Mouse (Mus musculus) c-Kit-positive CD71-positive TER-119-positive erythroid progenitor cells, embryonic 14.5 days (primary cell): ENCODE measurements around the gene Cds1.

Experiments
- DNase-seq: peaks from one replicate; pipeline ENCODE4 v3.0.0-alpha.2; 2013; ENCODE audit warnings: low spot score

Gene Cds1

GRCm38 (mm10) chr5:101776528-101776927, 11.6 kb downstream of the Cds1 start:
- DNase-seq: no peak

GRCm38 (mm10) chr5:101779376-101779863, 14.5 kb downstream of the Cds1 start:
- no peak for DNase-seq

DNA sequence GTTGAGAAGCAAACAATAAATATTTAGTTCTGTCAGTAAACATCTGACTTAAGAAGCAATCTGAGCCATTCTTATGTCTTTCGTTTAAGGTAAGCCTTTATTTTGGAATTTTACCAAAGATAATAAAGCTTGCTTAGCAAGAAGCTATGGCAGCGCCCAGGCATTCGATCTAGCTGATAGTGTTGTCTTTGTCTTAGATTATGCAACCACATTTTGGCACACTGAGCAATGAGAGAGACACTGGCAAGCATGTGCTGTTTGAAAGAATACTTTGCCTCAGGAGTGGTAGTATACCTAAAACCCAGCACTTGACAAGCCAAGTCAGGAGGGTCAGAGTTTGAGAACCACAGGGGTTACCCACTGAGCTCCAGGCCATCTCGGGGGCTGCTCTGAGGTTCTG, 16.0 kb downstream of the Cds1 start:
- no peak for DNase-seq

- no peak for DNase-seq
These were observed 19.4 kb downstream of the Cds1 start for GRCm38 (mm10) chr5:101784328-101784727.

GRCm38 (mm10) chr5:101784787-101785186, 19.9 kb downstream of the Cds1 start:
- DNase-seq: no peak

GRCm38 (mm10) chr5:101785921-101786614, 21.1 kb downstream of the Cds1 start:
- no peak for DNase-seq

DNA sequence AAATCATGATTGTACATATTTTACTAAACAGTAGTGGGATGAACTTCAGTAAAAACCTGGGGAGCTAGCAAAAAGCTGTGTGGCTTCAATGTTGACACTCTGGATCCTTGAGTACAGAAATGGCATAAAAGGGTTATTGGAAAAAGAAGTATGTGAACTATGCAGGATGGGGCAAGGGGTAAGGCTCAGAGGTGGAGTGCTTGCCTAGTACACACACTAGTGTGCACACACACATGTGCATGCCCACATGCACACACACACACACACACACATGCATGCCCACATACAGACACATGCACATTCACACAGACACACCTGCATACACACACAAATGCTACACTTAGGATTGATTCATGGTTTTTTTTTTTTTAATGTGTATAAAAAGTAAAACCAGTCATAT, 24.8 kb downstream of the Cds1 start:
- no peak for DNase-seq

- DNase-seq: no peak
These were observed 25.6 kb downstream of the Cds1 start for GRCm38 (mm10) chr5:101790560-101790959.

DNA sequence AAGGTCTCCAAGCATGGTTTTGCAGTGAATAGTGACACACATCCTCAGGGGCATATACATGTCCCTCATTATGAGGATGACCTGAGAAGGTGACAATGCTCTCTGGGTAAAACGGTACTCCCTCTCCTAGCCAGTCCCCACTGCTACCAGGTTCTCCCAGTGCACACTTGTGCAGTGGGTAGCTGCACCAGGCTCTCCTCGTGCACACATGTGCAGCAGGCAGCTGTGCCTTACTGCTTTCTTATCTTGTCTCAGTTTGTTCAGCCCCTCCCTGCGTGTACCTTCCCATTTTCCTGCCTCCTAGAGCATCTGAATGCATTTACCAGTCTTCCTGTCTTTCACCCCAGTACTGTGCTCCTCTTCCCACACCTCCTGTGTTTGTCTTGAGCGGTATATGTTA, 27.7 kb downstream of the Cds1 start:
- no peak for DNase-seq

- no peak for DNase-seq
These were observed 37.0 kb downstream of the Cds1 start for GRCm38 (mm10) chr5:101801891-101802290.

GRCm38 (mm10) chr5:101802358-101803022, 37.6 kb downstream of the Cds1 start:
- no peak for DNase-seq

- DNase-seq: no peak
These were observed 46.6 kb downstream of the Cds1 start for GRCm38 (mm10) chr5:101811296-101812169.

DNA sequence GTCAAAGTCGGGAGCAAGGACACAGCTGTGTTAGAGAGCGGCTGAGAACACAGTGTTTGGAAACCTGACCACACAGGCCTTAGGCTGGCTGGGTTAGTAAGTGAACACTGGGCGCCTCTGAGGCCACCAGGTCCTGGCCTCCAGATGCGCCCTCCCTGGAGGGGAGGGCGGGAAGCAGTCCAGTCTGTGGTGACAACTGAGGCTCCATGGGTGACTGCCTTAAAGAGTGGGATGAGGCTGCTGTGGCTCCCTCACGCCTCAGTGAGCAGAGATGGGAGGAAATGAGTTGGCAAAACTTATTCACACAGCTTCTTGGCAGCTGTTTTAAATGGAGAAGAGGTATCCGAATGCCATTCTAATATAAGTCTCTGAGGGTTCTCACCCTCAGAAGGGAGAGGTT, 51.9 kb downstream of the Cds1 start:
- DNase-seq: no peak

GRCm38 (mm10) chr5:101819216-101819615, 54.3 kb downstream of the Cds1 start:
- DNase-seq: no peak

DNA sequence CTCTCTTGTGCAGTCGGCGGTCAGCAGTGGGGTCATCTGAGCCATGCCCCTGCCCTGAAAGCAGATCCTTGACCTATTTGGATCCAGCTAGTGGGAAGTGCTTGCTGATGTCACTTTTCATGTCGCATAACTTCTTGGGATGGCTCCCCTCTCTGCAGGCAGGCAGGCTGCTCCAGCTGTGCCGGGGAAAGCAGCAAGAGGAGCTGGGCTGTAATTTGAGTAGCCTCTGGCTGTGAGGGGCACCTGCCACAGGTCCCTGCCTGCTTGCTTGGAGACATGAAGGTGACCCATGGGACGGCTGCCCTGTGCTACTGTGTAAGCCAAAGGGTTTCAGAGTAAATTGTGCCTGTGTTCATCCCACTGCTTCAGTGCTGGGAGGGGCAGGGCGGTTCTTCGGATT, 54.9 kb downstream of the Cds1 start:
- DNase-seq: no peak

- no peak for DNase-seq
These were observed 56.1 kb downstream of the Cds1 start for GRCm38 (mm10) chr5:101821052-101821451.

DNA sequence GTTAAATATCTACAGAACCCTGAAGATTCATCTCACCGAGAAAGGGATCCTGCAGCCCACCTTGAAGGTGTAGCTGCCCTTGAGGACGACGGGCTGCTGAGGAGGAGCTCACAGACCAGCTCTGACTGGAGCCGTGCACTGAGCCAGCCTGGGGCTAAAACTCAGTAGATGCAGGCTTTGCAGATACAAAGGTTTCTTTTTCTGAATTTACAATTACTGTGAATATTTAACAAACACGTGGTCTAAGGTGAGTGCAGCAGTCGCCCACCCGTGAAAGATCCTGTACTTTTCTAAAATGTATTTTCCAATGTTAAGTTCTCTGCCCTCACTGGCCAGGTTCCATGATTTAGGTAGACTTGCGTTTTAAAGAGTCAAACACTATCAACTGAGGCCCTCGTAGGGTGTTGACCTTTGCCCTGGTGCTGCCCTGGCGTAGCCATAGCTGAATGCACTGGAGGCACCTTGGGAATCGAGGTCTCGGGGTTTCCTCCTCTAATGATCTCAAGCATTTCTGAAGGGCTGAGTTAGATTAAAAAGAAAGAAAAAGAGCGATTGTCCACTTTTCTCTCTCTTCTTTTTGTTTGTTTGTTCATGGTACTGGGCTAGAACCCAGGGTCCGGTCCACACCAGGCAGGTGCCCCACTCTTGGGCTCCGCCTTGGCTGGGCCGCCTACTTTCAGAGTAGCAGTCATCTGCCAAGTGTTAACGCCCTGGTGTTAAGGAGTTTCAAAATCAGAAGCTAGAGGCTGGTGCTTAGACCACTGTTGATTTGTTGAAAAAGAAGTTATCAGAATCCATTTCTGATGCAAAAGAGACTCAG, 56.8 kb downstream of the Cds1 start:
- no peak for DNase-seq

DNA sequence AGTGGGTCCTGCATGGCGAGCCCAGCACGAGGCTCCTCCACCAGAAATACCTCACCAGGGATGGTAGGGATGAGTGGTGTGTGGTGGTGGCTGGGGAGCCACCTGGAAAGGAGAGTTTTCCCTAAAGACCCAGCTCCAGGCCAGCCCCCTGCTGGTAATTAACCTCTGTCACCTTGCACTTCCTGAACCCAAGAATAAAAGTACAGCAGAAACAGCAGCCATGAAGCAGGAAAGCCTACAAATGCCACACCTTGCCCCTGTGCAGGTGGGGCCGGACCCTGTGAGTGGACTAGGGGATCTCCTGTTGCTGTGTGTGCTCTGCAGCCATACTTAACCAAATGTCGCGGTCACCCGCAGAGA, 57.4 kb downstream of the Cds1 start:
- DNase-seq: no peak

DNA sequence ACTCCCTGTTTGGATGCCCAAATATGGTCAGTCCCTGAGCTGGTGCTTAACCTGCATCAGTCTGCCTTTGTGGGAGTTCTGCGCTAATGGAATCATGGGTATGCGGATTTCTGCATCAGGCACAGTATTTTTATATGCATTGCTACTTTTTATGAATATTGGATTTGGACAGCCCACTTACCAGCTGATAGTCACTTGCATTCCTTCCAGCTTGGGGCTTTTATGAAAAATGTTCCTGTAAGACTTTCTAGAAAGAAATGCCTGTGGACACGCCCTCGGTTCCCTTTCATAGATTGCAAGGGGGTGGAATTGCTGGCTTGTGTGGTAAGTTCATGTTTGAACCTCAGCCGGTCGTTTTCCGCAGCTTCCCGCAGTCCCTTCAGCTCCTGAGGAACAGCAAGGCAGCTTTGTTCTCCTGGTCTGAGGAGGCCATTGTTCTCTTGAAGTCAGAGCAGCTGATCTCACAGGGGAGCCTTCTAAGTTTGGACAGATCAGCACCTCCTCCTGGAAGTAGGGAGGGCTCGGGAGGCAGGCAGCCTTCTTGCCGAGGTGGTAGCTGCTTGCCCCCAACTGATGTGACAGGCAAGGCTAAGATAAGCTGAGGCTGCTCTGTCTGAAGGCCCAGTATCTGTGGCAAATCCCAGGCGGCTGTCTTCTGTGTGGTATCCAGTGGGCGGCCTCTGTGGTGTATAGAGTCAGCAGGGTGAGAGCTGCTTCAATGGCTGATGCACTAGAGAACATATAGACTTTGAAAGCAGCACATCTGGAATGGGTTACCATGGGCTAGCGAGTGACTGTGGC, 60.4 kb downstream of the Cds1 start:
- no peak for DNase-seq

GRCm38 (mm10) chr5:101826531-101826970, 61.6 kb downstream of the Cds1 start:
- peak; percentile 61 for DNase-seq

DNA sequence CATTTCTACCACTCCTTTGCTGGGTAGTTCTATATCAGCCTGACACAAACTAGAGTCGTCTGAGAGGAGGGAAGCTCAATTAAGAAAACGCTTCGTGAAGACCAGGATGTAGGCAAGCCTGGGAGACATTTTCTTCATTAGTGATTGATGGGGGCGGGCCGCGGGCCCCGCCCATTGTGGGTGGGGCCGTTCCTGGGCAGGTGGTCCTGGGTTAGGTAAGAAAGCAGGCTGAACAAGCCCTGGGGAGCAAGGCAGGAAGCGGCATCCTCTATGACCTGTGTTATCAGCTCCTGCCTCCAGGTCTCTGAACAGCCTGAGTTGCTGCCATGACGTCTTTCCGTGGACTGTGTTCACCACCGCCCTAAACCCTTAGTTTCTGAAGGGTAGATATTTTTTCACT, 62.5 kb downstream of the Cds1 start:
- no peak for DNase-seq
